Mouse (Mus musculus) spleen, adult 2 months (tissue): Measurements from ENCODE around the gene Art3.

ENCODE experiments used
- CTCF ChIP-seq: fragments of 200-500 bp; IDR thresholded peaks from 2 replicates; pipeline ENCODE4 v1.5.1; 2011; ENCODE audit warnings: mild to moderate bottlenecking, inconsistent platforms; ENCODE audit not compliant: insufficient read depth, insufficient read length, insufficient replicate concordance; ENCODE audit errors: extremely low read depth
- POLR2A ChIP-seq: fragments of 200-500 bp; IDR thresholded peaks from 2 replicates; pipeline ENCODE4 v1.6.1; 2011; ENCODE audit warnings: low read depth, low read length, inconsistent platforms

GRCm38 (mm10) chr5:92282571-92282970 lies 49.1 kb upstream of the Art3 start:
- TF ChIP-seq CTCF: no peak
- no peak for TF ChIP-seq POLR2A
